Comparison of ENCODE assay signal across 17 mouse cellular contexts in genomic region chr15:99231998-99232397, GRCm38 (mm10). TPM values are rescaled to one million over a fixed set of nuclear protein-coding genes. Genes with fewer than 3 reads are reported as not detected.
DNase-seq lines count a peak whose midpoint lies in the region; ATAC-seq and TF ChIP-seq lines count a peak whose summit lies in the region.
"Had no signal": no experiment of that assay in that cellular context is flagged by ENCODE, and none has a peak within 500 bp of the region (broad histone marks: within the 10 kb centered on the region; RNA-seq: fewer than 3 reads in every experiment).

No protein-coding gene starts in this region.

- H3K4me1 ChIP-seq in intestine, postnatal 0 days (replicated peaks; ENCODE audit: control insufficient read depth, insufficient read depth, low read length): no peaks in the 10 kb centered on the region
- peaks cover 7% of the 10 kb centered on the region for H3K4me1 ChIP-seq in intestine, embryonic 16.5 days (ENCODE audit: control insufficient read depth, insufficient read depth, low read length)
- H3K4me1 ChIP-seq in thymus, adult 2 months (replicated peaks; ENCODE audit: control insufficient read depth, insufficient read depth, low read length): peaks cover 40% of the 10 kb centered on the region
- H3K4me1 ChIP-seq: embryonic facial prominence, embryonic 12.5 days; forebrain, embryonic 15.5 days had no signal

- no peak for TF ChIP-seq CTCF in intestine, postnatal 0 days (IDR thresholded peaks at IDR 0.05; ENCODE audit: low read depth)
- no peak for TF ChIP-seq CTCF in thymus, adult 2 months (IDR thresholded peaks at IDR 0.05; ENCODE audit: borderline replicate concordance, control insufficient read depth, extremely low read depth, insufficient read depth, low read length, poor library complexity)

- H3K9ac ChIP-seq in intestine, postnatal 0 days (ENCODE audit: low read depth, low read length): no peak overlapping the region
- no peak overlapping the region for H3K9ac ChIP-seq in intestine, embryonic 16.5 days (ENCODE audit: low read depth, low read length)
- H3K9ac ChIP-seq: embryonic facial prominence, embryonic 12.5 days; forebrain, embryonic 13.5 days; forebrain, embryonic 15.5 days had no signal

- no peaks in the 10 kb centered on the region for H3K9me3 ChIP-seq in intestine, postnatal 0 days (ENCODE audit: control insufficient read depth)
- no peaks in the 10 kb centered on the region for H3K9me3 ChIP-seq in intestine, embryonic 16.5 days (ENCODE audit: control insufficient read depth, low read length)
- H3K9me3 ChIP-seq: embryonic facial prominence, embryonic 10.5 days; embryonic facial prominence, embryonic 12.5 days; forebrain, embryonic 13.5 days; forebrain, embryonic 15.5 days had no signal

- H3K4me2 ChIP-seq in intestine, postnatal 0 days (replicated peaks; ENCODE audit: low read depth): no peak overlapping the region
- no peak overlapping the region for H3K4me2 ChIP-seq in intestine, embryonic 16.5 days (ENCODE audit: low read depth, low read length)
- H3K4me2 ChIP-seq: embryonic facial prominence, embryonic 12.5 days; forebrain, embryonic 13.5 days; forebrain, embryonic 15.5 days had no signal

- peak; percentile 37 for DNase-seq in thymus, postnatal 14 days
- DNase-seq in thymus, adult 2 months: no peak
- DNase-seq in brain, adult 2 months (ENCODE audit: low read depth, low spot score): peak; percentile 43
- no peak for DNase-seq in gastrocnemius, adult 18-20 months (ENCODE audit: low spot score)
- DNase-seq: adrenal gland, adult 2 months; adrenal gland, postnatal 10 days; adrenal gland, postnatal 25 days; cerebellum, adult 11-12 months; cerebellum, adult 2 months; cerebellum, adult 9-10 months; cerebellum, postnatal 25 days had no signal

- no peak overlapping the region for H3K4me3 ChIP-seq in intestine, postnatal 0 days (ENCODE audit: low read depth, low read length)
- H3K4me3 ChIP-seq in intestine, embryonic 16.5 days (ENCODE audit: low read length): no peak overlapping the region
- no peak overlapping the region for H3K4me3 ChIP-seq in thymus, adult 2 months (ENCODE audit: control insufficient read depth, insufficient read depth, low read length)
- H3K4me3 ChIP-seq: embryonic facial prominence, embryonic 10.5 days; embryonic facial prominence, embryonic 12.5 days; forebrain, embryonic 13.5 days; forebrain, embryonic 15.5 days had no signal

- no peak overlapping the region for H3K27ac ChIP-seq in intestine, postnatal 0 days (ENCODE audit: low read depth, low read length)
- no peak overlapping the region for H3K27ac ChIP-seq in intestine, embryonic 16.5 days (ENCODE audit: low read length)
- H3K27ac ChIP-seq in thymus, adult 2 months (ENCODE audit: control insufficient read depth, insufficient read depth, low read length): no peak overlapping the region
- H3K27ac ChIP-seq: embryonic facial prominence, embryonic 10.5 days; embryonic facial prominence, embryonic 12.5 days; forebrain, embryonic 13.5 days; forebrain, embryonic 15.5 days had no signal

- ATAC-seq in intestine, postnatal 0 days: 0 out of 2 replicates have a peak, but pooled peaks have one; percentile 11
- no peak for ATAC-seq in intestine, embryonic 16.5 days
- ATAC-seq: forebrain, embryonic 13.5 days; forebrain, embryonic 15.5 days had no signal

- no peaks in the 10 kb centered on the region for H3K36me3 ChIP-seq in intestine, postnatal 0 days (ENCODE audit: control insufficient read depth, insufficient read depth)
- H3K36me3 ChIP-seq in intestine, embryonic 16.5 days (ENCODE audit: control insufficient read depth, insufficient read depth, low read length): no peaks in the 10 kb centered on the region
- no peaks in the 10 kb centered on the region for H3K36me3 ChIP-seq in thymus, adult 2 months (ENCODE audit: control insufficient read depth, insufficient read depth, low read length)
- H3K36me3 ChIP-seq: embryonic facial prominence, embryonic 10.5 days; embryonic facial prominence, embryonic 12.5 days; forebrain, embryonic 15.5 days had no signal

- WGBS in intestine, postnatal 0 days: 64% methylated on average over 10 of the region's 10 CpGs
- WGBS in intestine, embryonic 16.5 days: 67% methylated on average over 10 of the region's 10 CpGs
- 76% methylated on average over 10 of the region's 10 CpGs for WGBS in thymus, adult 2 months

- no peak for TF ChIP-seq POLR2A in thymus, adult 2 months (IDR thresholded peaks at IDR 0.05; ENCODE audit: control insufficient read depth, extremely low read depth, insufficient read depth, low read length, poor library complexity)

- peaks cover 26% of the 10 kb centered on the region for H3K27me3 ChIP-seq in intestine, postnatal 0 days (replicated peaks; ENCODE audit: control insufficient read depth, insufficient read depth, low read length)
- peaks cover 25% of the 10 kb centered on the region for H3K27me3 ChIP-seq in intestine, embryonic 16.5 days (replicated peaks; ENCODE audit: control insufficient read depth, insufficient read depth, low read length)
- no peaks in the 10 kb centered on the region for H3K27me3 ChIP-seq in thymus, adult 2 months (ENCODE audit: control insufficient read depth, insufficient read depth, low read length)

RNA-seq across cellular contexts. Expression of gene Kcnh3, which starts 7.3 kb away (rescaled TPM):
- 0.20 and 0.48 TPM in 2 replicates for polyA plus RNA-seq in intestine, postnatal 0 days (2015; fragmentation: Nextera tagmentation; extraction: Ambion mirVana)
- 0.39 and 0.56 TPM in 2 replicates for polyA plus RNA-seq in intestine, embryonic 16.5 days (2015; fragmentation: Nextera tagmentation; extraction: Ambion mirVana)
- 83.5 and 85.5 TPM in 2 replicates for polyA plus RNA-seq in thymus, adult 2 months (2012; rRNA removed)
- total RNA-seq in gastrocnemius, adult 18-20 months (2021): not detected

RNA-seq across cellular contexts. Expression of gene Mcrs1, which starts 19.8 kb away (rescaled TPM):
- 86.8 and 92.0 TPM in 2 replicates for polyA plus RNA-seq in intestine, postnatal 0 days (2015; fragmentation: Nextera tagmentation; extraction: Ambion mirVana)
- 124 and 128 TPM in 2 replicates for polyA plus RNA-seq in intestine, embryonic 16.5 days (2015; fragmentation: Nextera tagmentation; extraction: Ambion mirVana)
- 131 and 133 TPM in 2 replicates for polyA plus RNA-seq in thymus, adult 2 months (2012; rRNA removed)
- 10 to 100 TPM; 22.1 to 25.2 TPM for total RNA-seq in gastrocnemius, adult 18-20 months (2021)

Comparison
In these comparisons a context has a peak if more than half of its experiments do, and no peak if none do; other contexts are left out.
1. DNase-seq: peak in thymus, postnatal 14 days (single experiment) and brain, adult 2 months (single experiment); none in thymus, adult 2 months (single experiment) and gastrocnemius, adult 18-20 months (single experiment).
2. RNA of gene Kcnh3, which starts 7.3 kb away (polyA plus RNA-seq): 83.5 to 85.5 TPM in thymus, adult 2 months; 0.39 to 0.56 TPM in intestine, embryonic 16.5 days and 0.20 to 0.48 TPM in intestine, postnatal 0 days; every median in the first group is over 10 times any median in the second.